Mouse (Mus musculus): ENCODE data around the gene 1520401A03Rik.

DNA sequence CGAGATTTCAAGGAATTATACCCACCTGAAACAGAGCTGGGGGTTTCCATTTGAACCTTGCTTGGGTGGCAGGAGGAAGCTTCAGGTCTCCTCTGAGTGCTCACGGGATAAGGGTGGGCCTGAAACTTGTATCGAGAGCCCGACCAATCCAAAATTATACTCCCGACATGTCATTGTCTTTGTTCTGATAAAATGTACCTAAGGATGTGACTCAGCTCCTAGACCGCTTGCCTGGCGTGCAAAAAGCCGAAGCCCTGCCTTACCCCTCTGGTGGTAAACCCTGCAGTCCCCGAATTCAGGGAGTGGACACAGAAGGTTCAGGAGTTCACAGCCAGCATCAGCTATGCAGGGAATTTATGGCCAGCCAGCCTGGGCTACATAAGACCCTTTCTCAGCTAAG, 42.2 kb downstream of the 1520401A03Rik start:
- no peak for TF ChIP-seq CTCF (IDR thresholded peaks at IDR 0.05; ENCODE audit: insufficient read depth, low read length)
- no peak for TF ChIP-seq POLR2A (IDR thresholded peaks at IDR 0.05; ENCODE audit: borderline replicate concordance, extremely low read depth, low read depth, low read length)

All from lung, adult 2 months (tissue).